Mouse (Mus musculus) MEL (cell line): ENCODE results near the gene Atpaf1. TPM values are rescaled to one million over a fixed set of nuclear protein-coding genes. Genes with fewer than 3 reads are reported as not detected.

Experiments used
- DNase-seq: peaks from one replicate; pipeline ENCODE4 v3.0.0; 2011; ENCODE audit warnings: low read depth, low spot score
- H3K27ac ChIP-seq: 2 replicates; pipeline ENCODE4 v1.5.1; 2012; ENCODE audit warnings: low read depth, mild to moderate bottlenecking, control low read depth, low read length, moderate library complexity; ENCODE audit not compliant: control insufficient read depth
- H3K27me3 ChIP-seq, 2 experiments: fragments of 150-350 bp in 1 of 2; sonication (generic) in 1 of 2; 2 replicates each; pipeline ENCODE4 v1.6.1; 2012; ENCODE audit warnings: low read length in 2 of 2, mild to moderate bottlenecking in 2 of 2, improper control_type of control experiment in 1 of 2, moderate library complexity in 1 of 2; ENCODE audit not compliant: insufficient read depth in 2 of 2, control insufficient read depth in 1 of 2
- H3K36me3 ChIP-seq, 2 experiments: 2 replicates each; pipeline ENCODE4 v1.6.1; 2012 to 2014; ENCODE audit warnings: low read length in 2 of 2, improper control_type of control experiment in 1 of 2, inconsistent platforms in 1 of 2, mild to moderate bottlenecking in 1 of 2; ENCODE audit not compliant: insufficient read depth in 2 of 2, control insufficient read depth in 1 of 2
- H3K4me1 ChIP-seq, 2 experiments: fragments of 150-350 bp in 1 of 2; sonication (generic) in 1 of 2; 2 replicates each; pipeline ENCODE4 v1.6.1; 2012; ENCODE audit warnings: low read length in 2 of 2, improper control_type of control experiment in 1 of 2, mild to moderate bottlenecking in 1 of 2; ENCODE audit not compliant: insufficient read depth in 2 of 2, control insufficient read depth in 1 of 2
- H3K4me3 ChIP-seq, 2 experiments: fragments of 150-350 bp in 1 of 2; sonication (generic) in 1 of 2; 2 replicates each; pipeline ENCODE4 v1.5.1; 2012; ENCODE audit warnings: low read depth in 2 of 2, low read length in 2 of 2, mild to moderate bottlenecking in 2 of 2, moderate library complexity in 2 of 2, control low read depth in 1 of 2, improper control_type of control experiment in 1 of 2; ENCODE audit not compliant: control insufficient read depth in 1 of 2, insufficient read depth in 1 of 2
- H3K79me2 ChIP-seq: 2 replicates; pipeline ENCODE4 v1.6.1; 2012; ENCODE audit warnings: mild to moderate bottlenecking, low read length, moderate library complexity; ENCODE audit not compliant: control insufficient read depth, poor library complexity, insufficient read depth
- H3K9ac ChIP-seq: 2 replicates; pipeline ENCODE4 v1.6.1; 2012; ENCODE audit warnings: low read depth, mild to moderate bottlenecking, control low read depth, low read length, moderate library complexity; ENCODE audit not compliant: control insufficient read depth, poor library complexity, severe bottlenecking
- H3K9me3 ChIP-seq: fragments of 150-350 bp; sonication (generic); replicated peaks from 2 replicates; pipeline ENCODE4 v1.6.1; 2012; ENCODE audit warnings: mild to moderate bottlenecking, low read length, improper control_type of control experiment, moderate library complexity; ENCODE audit not compliant: insufficient read depth
- BHLHE40 ChIP-seq: IDR thresholded peaks from 2 replicates; pipeline ENCODE4 v1.6.1; 2012; ENCODE audit warnings: low read depth, mild to moderate bottlenecking, inconsistent platforms, low read length, improper control_type of control experiment, borderline replicate concordance
- CHD2 ChIP-seq: IDR thresholded peaks from 2 replicates; pipeline ENCODE4 v1.6.1; 2011; ENCODE audit warnings: low read length, improper control_type of control experiment
- CTCF ChIP-seq, 3 experiments: IDR thresholded peaks in 2 of 3; conservative IDR thresholded peaks in 1 of 3; 2 replicates each; pipeline ENCODE4 v1.5.1; 2011 to 2012; ENCODE audit warnings: low read length in 3 of 3, low read depth in 2 of 3, mild to moderate bottlenecking in 2 of 3, improper control_type of control experiment in 1 of 3, inconsistent platforms in 1 of 3, mixed read lengths in 1 of 3, moderate library complexity in 1 of 3; ENCODE audit not compliant: control insufficient read depth in 1 of 3, insufficient read depth in 1 of 3, poor library complexity in 1 of 3, severe bottlenecking in 1 of 3
- MAFK ChIP-seq: IDR thresholded peaks from 2 replicates; pipeline ENCODE4 v1.6.1; 2011; ENCODE audit warnings: low read depth, mild to moderate bottlenecking, low read length, improper control_type of control experiment, borderline replicate concordance
- MAX ChIP-seq: IDR thresholded peaks from 2 replicates; pipeline ENCODE4 v1.6.1; 2011; ENCODE audit warnings: low read length, improper control_type of control experiment
- MAZ ChIP-seq: IDR thresholded peaks from 2 replicates; pipeline ENCODE4 v1.6.1; 2012; ENCODE audit warnings: low read depth, mild to moderate bottlenecking, inconsistent platforms, low read length, improper control_type of control experiment
- NELFE ChIP-seq: IDR thresholded peaks from 2 replicates; pipeline ENCODE4 v1.6.1; 2011; ENCODE audit warnings: low read depth, low read length, improper control_type of control experiment
- NRF1 ChIP-seq: IDR thresholded peaks from 2 replicates; pipeline ENCODE4 v1.6.1; 2014; ENCODE audit warnings: low read depth, mild to moderate bottlenecking, inconsistent platforms, low read length, improper control_type of control experiment, moderate library complexity; ENCODE audit not compliant: poor library complexity, insufficient read depth, severe bottlenecking
- POLR2A ChIP-seq, 2 experiments: IDR thresholded peaks; 2 replicates each; pipeline ENCODE4 v1.6.1; 2011 to 2012; ENCODE audit warnings: low read length in 2 of 2, mild to moderate bottlenecking in 2 of 2, control low read depth in 1 of 2, improper control_type of control experiment in 1 of 2, low read depth in 1 of 2, moderate library complexity in 1 of 2; ENCODE audit not compliant: control insufficient read depth in 1 of 2, insufficient read depth in 1 of 2, poor library complexity in 1 of 2
- POLR2AphosphoS5 ChIP-seq: IDR thresholded peaks from 2 replicates; pipeline ENCODE4 v1.6.1; 2012; ENCODE audit warnings: low read depth, borderline replicate concordance, mild to moderate bottlenecking, inconsistent platforms, low read length, moderate library complexity, mixed read lengths
- RAD21 ChIP-seq: IDR thresholded peaks from 2 replicates; pipeline ENCODE4 v1.6.1; 2011; ENCODE audit warnings: mild to moderate bottlenecking, low read depth, low read length, improper control_type of control experiment
- SMC3 ChIP-seq: IDR thresholded peaks from 2 replicates; pipeline ENCODE4 v1.6.1; 2011; ENCODE audit warnings: low read depth, low read length, improper control_type of control experiment
- TAL1 ChIP-seq: IDR thresholded peaks from 2 replicates; pipeline ENCODE4 v1.6.1; 2012; ENCODE audit warnings: mild to moderate bottlenecking, inconsistent platforms, low read length, moderate library complexity, mixed read lengths
- USF1 ChIP-seq: IDR thresholded peaks from 2 replicates; pipeline ENCODE4 v1.6.1; 2014; ENCODE audit warnings: low read depth, mild to moderate bottlenecking, inconsistent platforms, low read length, improper control_type of control experiment, moderate library complexity
- USF2 ChIP-seq, 2 experiments: IDR thresholded peaks; 2 replicates each; pipeline ENCODE4 v1.6.1; 2011 to 2012; ENCODE audit warnings: improper control_type of control experiment in 2 of 2, low read length in 2 of 2, borderline replicate concordance in 1 of 2, inconsistent platforms in 1 of 2, low read depth in 1 of 2, mild to moderate bottlenecking in 1 of 2; ENCODE audit not compliant: insufficient read depth in 1 of 2
- ZC3H11A ChIP-seq: IDR thresholded peaks from 2 replicates; pipeline ENCODE4 v1.6.1; 2012; ENCODE audit warnings: low read depth, mild to moderate bottlenecking, inconsistent platforms, low read length, improper control_type of control experiment
- ZMIZ1 ChIP-seq: IDR thresholded peaks from 2 replicates; pipeline ENCODE4 v1.6.1; 2012; ENCODE audit warnings: low read depth, mild to moderate bottlenecking, inconsistent platforms, low read length, improper control_type of control experiment, moderate library complexity
- polyA plus RNA-seq, 2 experiments: library from polyadenylated mRNA; stranded (reverse) in 1 of 2; unstranded in 1 of 2; fragments of >175 nt in 1 of 2; fragments of >200 nt in 1 of 2; gene quantifications; 2 replicates each; pipeline versions ENCODE4 v1.2.1 to v1.2.4; 2012; ENCODE audit warnings: low replicate concordance in 2 of 2, low read depth in 1 of 2; ENCODE audit not compliant: insufficient read length in 2 of 2, insufficient read depth in 1 of 2, missing spikeins in 1 of 2
- total RNA-seq: library from RNA; depleted of rRNA; stranded (reverse); fragments of 300-350 nt; gene quantifications from 2 replicates; pipeline ENCODE4 v1.2.3, GENCODE M21; 2012; rRNA removed

The Atpaf1 gene
- total and polyA plus RNA-seq, 3 experiments, result 23.4 to 24.5 TPM; not detected in 1

DNA sequence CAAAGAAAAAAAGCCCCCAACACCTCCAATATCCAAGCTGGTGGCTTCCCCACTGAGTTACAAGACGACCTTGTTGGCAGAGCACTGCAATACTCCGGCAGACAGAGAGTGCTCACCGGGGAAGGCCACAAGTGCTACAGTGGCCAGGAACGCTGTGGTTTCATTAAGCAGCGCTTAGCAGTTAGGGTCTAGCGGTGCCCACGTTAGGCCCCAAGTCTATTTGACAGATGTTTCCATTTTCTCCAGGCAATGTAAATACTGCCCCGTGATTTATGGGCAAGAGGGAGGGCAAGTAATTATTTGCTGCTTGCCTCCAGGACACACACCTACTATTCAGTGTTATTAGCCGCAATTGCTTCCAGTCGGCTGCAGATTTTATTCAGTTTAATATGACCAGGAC lies 79.3 kb downstream of the Atpaf1 start:
- H3K4me1 ChIP-seq, result no peaks in the 10 kb centered on the region
- H3K27ac ChIP-seq, result no peak overlapping the region
- no peak overlapping the region for H3K4me3 ChIP-seq
- no peak overlapping the region for H3K9ac ChIP-seq
- no peaks in the 10 kb centered on the region for H3K9me3 ChIP-seq
- TF ChIP-seq POLR2A (IDR thresholded peaks at IDR 0.05; ENCODE audit: control insufficient read depth in 1 of 2, insufficient read depth in 1 of 2, low read depth in 1 of 2, low read length in 2 of 2, poor library complexity in 1 of 2), result no peak
- no peak for TF ChIP-seq SMC3
- TF ChIP-seq MAFK, result no peak
- no peak for TF ChIP-seq MAZ
- TF ChIP-seq POLR2AphosphoS5, result no peak
- no peak for TF ChIP-seq MAX
- TF ChIP-seq ZC3H11A, result no peak
- TF ChIP-seq ZMIZ1, result no peak
- no peak for TF ChIP-seq NELFE
- TF ChIP-seq BHLHE40, result no peak
- TF ChIP-seq USF2 (IDR thresholded peaks at IDR 0.05; ENCODE audit: borderline replicate concordance in 1 of 2, insufficient read depth in 1 of 2, low read depth in 1 of 2, low read length in 2 of 2), result no peak
- no peak for TF ChIP-seq TAL1
- TF ChIP-seq CTCF (IDR thresholded peaks at IDR 0.05 in 2 of 3, conservative IDR thresholded peaks at IDR 0.05 in 1 of 3; ENCODE audit: control insufficient read depth in 1 of 3, insufficient read depth in 1 of 3, low read depth in 2 of 3, low read length in 3 of 3, poor library complexity in 1 of 3, severe bottlenecking in 1 of 3), result no peak
- TF ChIP-seq CHD2, result no peak
- no peak for TF ChIP-seq NRF1
- TF ChIP-seq USF1, result no peak
- TF ChIP-seq RAD21, result no peak
- no peaks in the 10 kb centered on the region for H3K27me3 ChIP-seq
- peaks cover 0 to 14% of the 10 kb centered on the region in 2 experiments; a peak in 2 of 4 replicates for H3K36me3 ChIP-seq
- DNase-seq, result no peak
- H3K79me2 ChIP-seq, result no peaks in the 10 kb centered on the region

Other genes with a start within 250 kb of the Atpaf1 start
- not detected in 2 replicates for gene Cyp4a31, start 221.2 kb upstream of the Atpaf1 start, total RNA-seq
- gene Cyp4a31, start 221.2 kb upstream of the Atpaf1 start, polyA plus RNA-seq, result not detected
- gene Cyp4a32, start 183.8 kb upstream of the Atpaf1 start, total RNA-seq, result not detected in 2 replicates
- gene Cyp4a32, start 183.8 kb upstream of the Atpaf1 start, polyA plus RNA-seq, result not detected
- 0.92 and 1.1 TPM in 2 replicates for gene Cyp4b1, start 137.1 kb upstream of the Atpaf1 start, total RNA-seq
- 1 to 10 TPM in 1 of 2 experiments, not detected in 1; 2.1 TPM for gene Cyp4b1, start 137.1 kb upstream of the Atpaf1 start, polyA plus RNA-seq
- 10.4 and 11.7 TPM in 2 replicates for gene Efcab14, start 47.1 kb upstream of the Atpaf1 start, total RNA-seq
- 10 to 100 TPM in 1 of 2 experiments, not detected in 1; 17.1 TPM for gene Efcab14, start 47.1 kb upstream of the Atpaf1 start, polyA plus RNA-seq
- gene Tex38, start 3.8 kb upstream of the Atpaf1 start, total RNA-seq, result not detected in 2 replicates
- gene Tex38, start 3.8 kb upstream of the Atpaf1 start, polyA plus RNA-seq, result under 1 TPM in 1 of 2 experiments, not detected in 1; 0.15 TPM
- 11.2 and 17.7 TPM in 2 replicates for gene Mob3c, start 43.3 kb downstream of the Atpaf1 start, total RNA-seq
- gene Mob3c, start 43.3 kb downstream of the Atpaf1 start, polyA plus RNA-seq, result 1 to 10 TPM in 1 of 2 experiments, not detected in 1; 9.5 TPM
- 24.0 and 25.8 TPM in 2 replicates for gene Mknk1, start 54.4 kb downstream of the Atpaf1 start, total RNA-seq
- 10 to 100 TPM in 1 of 2 experiments, not detected in 1; 38.5 TPM for gene Mknk1, start 54.4 kb downstream of the Atpaf1 start, polyA plus RNA-seq
- gene Kncn, start 99.6 kb downstream of the Atpaf1 start, total RNA-seq, result not detected in 2 replicates
- not detected for gene Kncn, start 99.6 kb downstream of the Atpaf1 start, polyA plus RNA-seq
- gene 6430628N08Rik, start 105.9 kb downstream of the Atpaf1 start, total RNA-seq, result not detected in 2 replicates
- gene 6430628N08Rik, start 105.9 kb downstream of the Atpaf1 start, polyA plus RNA-seq, result not detected
- 0.16 and 0.19 TPM in 2 replicates for gene Dmbx1, start 155.1 kb downstream of the Atpaf1 start, total RNA-seq
- 1 to 10 TPM in 1 of 2 experiments, not detected in 1; 2.3 TPM for gene Dmbx1, start 155.1 kb downstream of the Atpaf1 start, polyA plus RNA-seq
- gene Faah, start 233.1 kb downstream of the Atpaf1 start, total RNA-seq, result 7.5 and 10.8 TPM in 2 replicates
- 10 to 100 TPM in 1 of 2 experiments, not detected in 1; 22.2 TPM for gene Faah, start 233.1 kb downstream of the Atpaf1 start, polyA plus RNA-seq